Mouse (Mus musculus) hindbrain, embryonic 16.5 days (tissue): Measurements from ENCODE around the gene Sall4. TPM values are rescaled to one million over a fixed set of nuclear protein-coding genes. Genes with fewer than 3 reads are reported as not detected.

Experiments
- ATAC-seq: fragments of 200-750 bp; cut with Nextera tagmentation; 2 replicates; pipeline ENCODE4 v1.8.0; 2017; ENCODE audit warnings: moderate TSS enrichment, moderate library complexity
- H3K27ac ChIP-seq: fragments of 300-500 bp; sonication (generic); 2 replicates; pipeline ENCODE4 v1.5.1; 2014; ENCODE audit warnings: low read depth, mild to moderate bottlenecking, control low read depth, low read length, moderate library complexity
- H3K27me3 ChIP-seq: fragments of 300-500 bp; sonication (generic); replicated peaks from 2 replicates; pipeline ENCODE4 v1.6.1; 2014; ENCODE audit warnings: low read length; ENCODE audit not compliant: control insufficient read depth, insufficient read depth
- H3K36me3 ChIP-seq: fragments of 300-500 bp; sonication (generic); 2 replicates; pipeline ENCODE4 v1.6.1; 2014; ENCODE audit warnings: mild to moderate bottlenecking, low read length, moderate library complexity, mixed read lengths; ENCODE audit not compliant: control insufficient read depth, insufficient read depth
- H3K4me1 ChIP-seq: fragments of 300-500 bp; sonication (generic); 2 replicates; pipeline ENCODE4 v1.6.1; 2014; ENCODE audit warnings: low read depth, low read length; ENCODE audit not compliant: control insufficient read depth, insufficient read depth
- H3K4me2 ChIP-seq: fragments of 300-500 bp; sonication (generic); 2 replicates; pipeline ENCODE4 v1.6.1; 2014; ENCODE audit warnings: mild to moderate bottlenecking, low read length, control low read depth, moderate library complexity
- H3K4me3 ChIP-seq: fragments of 300-500 bp; sonication (generic); 2 replicates; pipeline ENCODE4 v1.5.1; 2014; ENCODE audit warnings: mild to moderate bottlenecking, low read length, control low read depth, moderate library complexity
- H3K9ac ChIP-seq: fragments of 300-500 bp; sonication (generic); 2 replicates; pipeline ENCODE4 v1.6.1; 2014; ENCODE audit warnings: low read depth, mild to moderate bottlenecking, control low read depth, low read length, moderate library complexity
- H3K9me3 ChIP-seq: fragments of 300-500 bp; sonication (generic); 2 replicates; pipeline ENCODE4 v1.6.1; 2014; ENCODE audit warnings: mild to moderate bottlenecking, low read length, moderate library complexity; ENCODE audit not compliant: control insufficient read depth
- WGBS: fragments of 180-500 bp; shearing (Covaris S2); extraction: QIAGEN DNeasy Blood & Tissue Kit; methylation state at CpG from one replicate; pipeline ENCODE4 v1.1.7; 2014; 5-methylcytosine and 5-hydroxymethylcytosine counted together
- polyA plus RNA-seq: library from polyadenylated mRNA; unstranded; fragments of >200 nt; fragmentation: Nextera tagmentation; extraction: Ambion mirVana; gene quantifications from 2 replicates; pipeline ENCODE4 v1.2.1, GENCODE M21; 2015

Gene Sall4
- polyA plus RNA-seq, 1 experiment from 2014 or later: 0.51 TPM

DNA sequence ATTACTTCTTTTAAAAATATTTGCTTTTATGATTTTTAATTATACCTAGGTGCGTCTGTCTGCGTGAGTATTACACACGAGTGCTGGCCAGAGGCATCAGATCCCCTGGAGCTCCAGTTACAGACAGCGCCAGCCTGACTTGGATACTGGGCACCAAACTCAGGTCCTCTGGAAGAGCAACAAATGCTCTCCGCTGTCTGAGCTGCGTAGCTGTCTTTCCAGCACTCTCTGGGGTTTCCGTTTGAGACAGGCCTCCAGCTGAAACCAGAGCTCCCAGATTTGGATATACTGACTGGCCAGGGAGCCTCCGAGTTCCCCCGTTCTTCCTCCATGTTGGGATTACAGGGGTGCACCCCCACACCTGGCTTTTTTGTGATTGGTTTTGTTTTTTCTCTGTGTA, 12.9 kb upstream of the Sall4 start:
- Histone ChIP-seq H3K4me2 (no peak overlapping the region), H3K4me1 (peaks cover 4% of the 10 kb centered on the region), H3K9ac (no peak overlapping the region), H3K4me3 (no peak overlapping the region), H3K9me3 (no peaks in the 10 kb centered on the region), H3K36me3 (no peaks in the 10 kb centered on the region), H3K27me3 (no peaks in the 10 kb centered on the region), H3K27ac (no peak overlapping the region)
- ATAC-seq: no peak
- WGBS: 34% methylated on average over 9 of the region's 9 CpGs

- Histone ChIP-seq H3K27me3 (no peaks in the 10 kb centered on the region), H3K4me1 (peaks cover 4% of the 10 kb centered on the region), H3K4me3 (no peak overlapping the region), H3K4me2 (peak overlapping the region; percentile 12; the same call in 1 of the 2 replicates), H3K27ac (no peak overlapping the region), H3K9me3 (no peaks in the 10 kb centered on the region), H3K9ac (0 out of 2 replicates have a peak overlapping the region, but pooled peaks have one; percentile 27), H3K36me3 (no peaks in the 10 kb centered on the region)
- ATAC-seq: no peak
- WGBS: 7% methylated on average over 9 of the region's 9 CpGs
These were observed 12.3 kb upstream of the Sall4 start for GRCm38 (mm10) chr2:168780024-168780423.

- no peak overlapping the region for H3K27ac ChIP-seq
- no peaks in the 10 kb centered on the region for H3K27me3 ChIP-seq
- no peaks in the 10 kb centered on the region for H3K36me3 ChIP-seq
- H3K9ac ChIP-seq: no peak overlapping the region
- no peak overlapping the region for H3K4me3 ChIP-seq
- H3K4me1 ChIP-seq: peaks cover 4% of the 10 kb centered on the region
- H3K9me3 ChIP-seq: no peaks in the 10 kb centered on the region
- no peak for ATAC-seq
- H3K4me2 ChIP-seq: no peak overlapping the region
These were observed 9.7 kb upstream of the Sall4 start for GRCm38 (mm10) chr2:168777481-168777880.

DNA sequence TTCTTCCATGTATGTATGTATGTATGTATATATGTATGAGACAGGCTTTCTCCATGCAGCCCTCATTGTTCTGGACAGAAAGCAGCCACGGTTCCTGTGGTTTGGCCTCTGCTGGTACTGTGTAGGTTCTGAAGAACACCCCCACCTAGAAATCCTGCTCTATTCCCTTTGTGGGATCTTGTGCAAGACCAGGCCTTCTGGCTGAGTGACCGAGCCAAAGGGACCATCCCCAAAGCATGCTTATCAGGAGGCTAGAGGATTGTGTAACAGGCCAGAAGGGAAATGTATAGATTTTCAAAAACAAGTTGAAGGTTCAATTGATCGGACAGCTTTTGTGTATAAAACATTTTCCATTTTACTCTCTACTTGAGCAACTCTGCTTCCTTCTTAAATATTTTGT, 8.5 kb upstream of the Sall4 start:
- H3K27ac ChIP-seq: no peak overlapping the region
- H3K27me3 ChIP-seq: no peaks in the 10 kb centered on the region
- no peak overlapping the region for H3K4me2 ChIP-seq
- H3K4me3 ChIP-seq: no peak overlapping the region
- no peaks in the 10 kb centered on the region for H3K36me3 ChIP-seq
- no peak overlapping the region for H3K9ac ChIP-seq
- H3K9me3 ChIP-seq: no peaks in the 10 kb centered on the region
- ATAC-seq: no peak
- 88% methylated on average over 3 of the region's 3 CpGs for WGBS
- peaks cover 4% of the 10 kb centered on the region for H3K4me1 ChIP-seq

DNA sequence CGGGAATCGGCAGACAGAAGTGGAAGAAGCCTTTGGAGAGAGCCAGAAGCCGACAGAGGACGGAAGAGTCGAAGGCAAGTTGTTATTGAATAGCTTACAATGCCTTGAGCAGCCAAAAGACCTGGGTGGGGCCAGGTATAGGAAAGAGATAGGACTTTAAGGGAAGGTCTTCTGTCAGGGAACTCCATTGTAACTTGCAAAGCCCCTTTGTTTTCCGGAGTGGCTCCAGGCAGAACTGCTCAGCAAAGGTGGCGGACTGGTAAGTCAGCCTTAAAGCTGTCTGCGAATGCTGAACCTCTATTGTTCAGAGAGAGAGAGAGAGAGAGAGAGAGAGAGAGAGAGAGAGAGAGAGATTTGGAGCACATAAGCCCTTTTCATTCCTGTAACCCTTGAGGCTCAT, 1.5 kb upstream of the Sall4 start:
- 45% methylated on average over 8 of the region's 8 CpGs for WGBS
- peaks cover 28% of the 10 kb centered on the region for H3K27me3 ChIP-seq
- ATAC-seq: no peak

GRCm38 (mm10) chr2:168766538-168767361, 993 bp downstream of the Sall4 start:
- WGBS: under 1% methylated on average over 50 of the region's 52 CpGs
- H3K27ac ChIP-seq: no peak overlapping the region
- peak overlapping the region; percentile 51 for H3K9ac ChIP-seq
- no peaks in the 10 kb centered on the region for H3K9me3 ChIP-seq
- no peaks in the 10 kb centered on the region for H3K36me3 ChIP-seq
- peak overlapping the region; percentile 50 for H3K4me3 ChIP-seq
- H3K4me1 ChIP-seq: peaks cover 18% of the 10 kb centered on the region
- H3K27me3 ChIP-seq: peaks cover 39% of the 10 kb centered on the region
- ATAC-seq: peak; percentile 80
- H3K4me2 ChIP-seq: peak overlapping the region; percentile 75

More for the DNA sequence above, 1.5 kb upstream of the Sall4 start:
- Histone ChIP-seq H3K4me2 (no peak overlapping the region), H3K9ac (no peak overlapping the region), H3K4me3 (no peak overlapping the region), H3K27ac (no peak overlapping the region), H3K9me3 (no peaks in the 10 kb centered on the region), H3K36me3 (no peaks in the 10 kb centered on the region), H3K4me1 (peaks cover 18% of the 10 kb centered on the region)

GRCm38 (mm10) chr2:168765696-168766537, 1.8 kb downstream of the Sall4 start:
- Histone ChIP-seq H3K27me3 (peaks cover 39% of the 10 kb centered on the region), H3K4me2 (peak overlapping the region; percentile 75), H3K9me3 (no peaks in the 10 kb centered on the region), H3K4me3 (peak overlapping the region; percentile 50), H3K9ac (peak overlapping the region; percentile 58), H3K4me1 (peaks cover 18% of the 10 kb centered on the region), H3K27ac (no peak overlapping the region), H3K36me3 (no peaks in the 10 kb centered on the region)
- ATAC-seq: no peak
- under 1% methylated on average over 58 of the region's 65 CpGs for WGBS

DNA sequence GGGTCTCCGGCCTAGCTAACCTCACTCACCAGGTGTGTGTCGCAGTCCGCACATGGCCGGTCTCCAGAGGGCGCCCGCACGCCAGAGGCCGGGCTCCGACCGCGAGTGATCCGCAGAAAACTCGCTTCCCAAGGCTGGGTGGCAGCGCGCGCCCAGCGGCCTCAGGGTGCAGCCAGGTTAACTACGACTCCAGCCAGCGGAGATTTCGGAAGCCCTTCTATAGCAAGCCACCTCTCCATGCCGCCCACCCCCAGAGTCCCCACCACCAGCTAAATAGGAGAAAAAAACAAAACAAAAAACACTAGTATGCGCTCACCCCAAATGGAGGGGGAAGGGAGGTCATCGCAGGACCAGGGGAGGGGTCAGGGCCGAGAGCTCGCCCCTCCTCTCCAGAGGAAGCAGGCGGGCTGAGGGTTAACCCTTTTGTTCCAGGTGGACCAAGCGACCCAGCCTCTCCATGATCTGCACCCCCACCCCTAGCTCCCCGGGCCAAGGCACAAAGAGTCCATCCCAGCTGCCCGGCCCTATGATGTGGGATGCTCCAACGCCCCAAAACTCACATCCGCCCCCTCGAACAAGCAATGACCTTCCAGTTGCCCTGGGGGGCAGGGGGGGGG, 2.6 kb downstream of the Sall4 start:
- Histone ChIP-seq H3K4me3 (peak overlapping the region; percentile 50), H3K4me1 (peaks cover 18% of the 10 kb centered on the region), H3K9me3 (no peaks in the 10 kb centered on the region), H3K27me3 (peaks cover 39% of the 10 kb centered on the region), H3K4me2 (peak overlapping the region; percentile 75), H3K27ac (no peak overlapping the region), H3K9ac (no peak overlapping the region), H3K36me3 (no peaks in the 10 kb centered on the region)
- WGBS: under 1% methylated on average over 32 of the region's 32 CpGs
- no peak for ATAC-seq

- Histone ChIP-seq H3K4me2 (no peak overlapping the region), H3K27ac (no peak overlapping the region), H3K36me3 (no peaks in the 10 kb centered on the region), H3K9ac (no peak overlapping the region), H3K4me1 (peaks cover 18% of the 10 kb centered on the region), H3K27me3 (peaks cover 39% of the 10 kb centered on the region), H3K9me3 (no peaks in the 10 kb centered on the region), H3K4me3 (no peak overlapping the region)
- WGBS: 14% methylated on average over 9 of the region's 9 CpGs
- ATAC-seq: no peak
These were observed 3.3 kb downstream of the Sall4 start for GRCm38 (mm10) chr2:168764460-168764867.
